Mouse (Mus musculus) NIH3T3 (cell line): ENCODE results near the gene Larp1b.
"Not testable (repeated sequence)": the region's sequence is repeated elsewhere in the genome, so short reads cannot be mapped to it uniquely, and the experiment has no call there.

Source experiments
- DNase-seq: peaks from one replicate; pipeline ENCODE4 v3.0.0-alpha.2; 2012; ENCODE audit warnings: low read depth

Larp1b gene

DNA sequence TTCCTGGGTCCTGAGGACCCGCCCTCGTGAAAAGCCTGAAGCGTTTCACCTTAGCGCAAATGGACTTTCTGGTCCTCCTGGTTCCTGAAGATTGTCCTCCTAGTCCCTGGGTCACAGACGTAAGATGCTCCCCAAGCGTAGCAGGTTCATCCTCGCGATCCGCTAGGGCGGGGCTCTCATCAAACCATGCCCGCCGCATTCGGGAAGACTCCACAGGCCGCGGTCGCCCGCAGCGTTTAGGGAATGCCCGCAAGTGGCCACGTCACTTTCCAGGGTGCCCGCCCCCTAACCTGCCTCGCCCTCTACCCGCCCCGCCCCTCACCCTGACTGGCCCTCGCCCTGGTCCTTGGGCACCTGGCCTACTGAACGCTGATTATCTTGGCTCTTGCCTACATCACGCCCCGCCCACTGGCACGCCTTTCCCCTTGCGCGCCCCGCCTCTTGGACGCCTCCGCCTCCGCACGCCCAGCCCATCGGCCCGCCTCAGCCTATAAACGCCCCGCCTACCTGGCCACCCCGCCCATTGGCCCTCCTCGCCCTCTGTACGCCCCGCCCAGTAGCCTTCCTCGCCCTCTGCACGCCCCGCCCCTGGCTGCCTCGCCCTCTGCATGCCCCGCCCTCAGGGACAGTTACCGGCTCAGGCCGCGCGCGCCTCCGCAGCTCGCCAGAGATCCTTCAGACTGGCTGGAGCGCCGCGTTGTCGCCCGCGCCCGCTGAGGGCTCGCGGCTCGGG lies at the start of gene Larp1b:
Gene Larp1b (plus strand): TSS at position 659 of the 733 bp plus-strand sequence.
- DNase-seq: peak; percentile 97

DNA sequence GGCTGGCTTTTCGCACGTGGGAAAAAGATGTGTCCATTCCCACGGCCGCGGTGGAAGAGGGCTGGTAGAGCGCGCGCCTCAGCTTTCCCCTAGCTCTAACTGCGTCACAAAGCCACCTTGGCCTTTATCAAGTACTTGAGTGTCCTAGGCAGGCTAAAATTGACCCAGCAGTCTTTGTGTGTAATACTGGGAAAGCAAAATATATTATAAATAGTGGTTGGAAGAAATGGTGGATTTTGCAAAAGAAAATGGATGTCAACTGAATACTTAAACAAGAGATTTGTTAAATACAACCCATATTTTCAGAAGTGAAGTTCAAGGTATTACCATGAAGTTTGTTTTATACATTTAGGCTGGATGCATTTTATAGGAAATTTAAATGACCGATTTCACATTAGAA lies 47.2 kb upstream of the Larp1b start, which contains the start of gene 1700034I23Rik:
Gene 1700034I23Rik (minus strand): TSS at position 101 of the 400 bp plus-strand sequence.
- not testable (repeated sequence) for DNase-seq

DNA sequence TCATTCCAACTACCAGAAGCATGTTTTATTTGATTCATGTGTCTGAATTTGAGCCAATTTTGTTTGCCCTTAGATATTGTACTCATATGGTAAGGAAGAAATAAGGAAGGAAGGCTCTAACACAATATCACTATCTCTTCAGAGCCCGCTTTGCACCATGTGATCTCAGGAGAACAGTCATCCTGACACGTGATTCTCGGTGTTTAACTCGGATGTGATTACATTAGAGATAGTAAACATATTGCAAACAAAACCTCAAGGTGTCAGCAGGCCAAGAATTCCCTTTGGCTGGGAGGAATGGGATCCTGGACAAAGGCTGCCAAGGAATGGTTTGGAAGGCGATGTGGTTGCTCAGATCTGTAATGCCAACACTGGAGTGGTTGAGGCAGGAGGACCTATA lies 11.4 kb upstream of the Larp1b start:
- DNase-seq: peak; percentile 27

DNA sequence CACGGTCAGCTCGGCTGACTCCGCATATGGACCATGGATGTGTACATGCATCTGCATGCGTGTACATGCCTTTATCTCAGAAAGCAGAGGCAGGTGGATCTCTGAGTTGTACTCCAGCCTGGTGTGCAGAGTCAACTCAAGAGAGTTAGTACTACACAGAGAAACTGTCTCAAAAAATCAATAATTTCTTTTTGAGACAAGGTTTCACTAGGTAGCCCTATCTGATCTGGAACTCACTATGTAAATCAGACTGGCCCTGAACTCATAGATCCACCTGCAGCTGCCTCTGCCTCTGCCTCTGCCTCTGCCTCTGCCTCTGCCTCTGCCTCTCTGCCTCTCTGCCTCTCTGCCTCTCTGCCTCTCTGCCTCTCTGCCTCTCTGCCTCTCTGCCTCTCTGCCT lies 11.0 kb upstream of the Larp1b start:
- no peak for DNase-seq

DNA sequence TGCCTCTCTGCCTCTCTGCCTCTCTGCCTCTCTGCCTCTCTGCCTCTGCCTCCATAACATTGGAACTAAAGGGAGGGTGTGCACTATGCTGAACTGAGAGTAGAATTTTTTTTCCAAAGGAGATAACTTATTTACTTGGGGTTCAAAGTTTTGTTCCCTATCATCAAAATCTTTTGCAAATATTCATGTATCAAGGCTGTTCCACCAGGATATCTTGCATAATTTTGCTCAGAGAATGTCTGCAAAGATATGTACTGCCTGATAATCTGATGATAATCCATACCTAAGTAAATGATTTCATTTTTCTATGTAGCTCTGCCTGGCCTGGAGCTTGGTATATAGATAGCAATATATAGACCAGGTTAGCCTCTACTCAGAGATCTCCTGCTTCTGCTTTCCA lies 10.6 kb upstream of the Larp1b start:
- no peak for DNase-seq

DNA sequence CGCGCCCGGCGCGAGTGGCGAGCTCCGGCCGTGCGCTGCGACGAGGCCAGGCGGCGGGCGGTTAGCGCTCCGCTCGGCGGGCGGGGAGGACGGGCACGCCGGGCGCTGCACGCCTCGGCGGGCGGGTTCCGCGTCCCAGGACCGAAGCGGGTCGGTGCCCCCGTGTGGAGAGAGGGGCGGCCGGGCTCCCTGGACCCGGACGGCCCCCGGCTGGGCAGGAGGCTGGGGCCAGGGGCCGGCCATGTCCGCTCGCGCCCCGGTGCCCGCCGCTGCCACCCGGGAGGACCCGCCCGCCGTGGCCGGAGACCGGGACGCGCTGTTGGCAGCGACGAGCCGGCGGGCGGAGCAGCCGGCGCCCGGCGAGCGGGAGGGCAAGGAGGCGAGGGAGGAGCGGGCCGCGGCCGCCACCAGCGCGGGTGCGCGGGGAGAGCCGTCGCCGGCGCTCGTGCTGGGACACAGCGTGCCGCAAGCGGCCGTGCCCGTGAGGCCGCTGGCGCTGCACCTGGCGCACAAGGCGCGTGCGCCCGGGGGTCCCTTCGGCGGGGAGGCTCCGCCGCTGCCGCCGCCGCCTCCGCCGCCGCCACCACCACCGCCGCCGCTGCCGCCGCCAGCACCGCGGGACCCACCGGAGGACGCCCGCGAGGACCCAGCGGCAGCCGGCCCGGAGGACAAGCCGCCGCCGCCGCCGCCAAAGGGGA lies 424 bp downstream of the Larp1b start:
- DNase-seq: peak; percentile 44

DNA sequence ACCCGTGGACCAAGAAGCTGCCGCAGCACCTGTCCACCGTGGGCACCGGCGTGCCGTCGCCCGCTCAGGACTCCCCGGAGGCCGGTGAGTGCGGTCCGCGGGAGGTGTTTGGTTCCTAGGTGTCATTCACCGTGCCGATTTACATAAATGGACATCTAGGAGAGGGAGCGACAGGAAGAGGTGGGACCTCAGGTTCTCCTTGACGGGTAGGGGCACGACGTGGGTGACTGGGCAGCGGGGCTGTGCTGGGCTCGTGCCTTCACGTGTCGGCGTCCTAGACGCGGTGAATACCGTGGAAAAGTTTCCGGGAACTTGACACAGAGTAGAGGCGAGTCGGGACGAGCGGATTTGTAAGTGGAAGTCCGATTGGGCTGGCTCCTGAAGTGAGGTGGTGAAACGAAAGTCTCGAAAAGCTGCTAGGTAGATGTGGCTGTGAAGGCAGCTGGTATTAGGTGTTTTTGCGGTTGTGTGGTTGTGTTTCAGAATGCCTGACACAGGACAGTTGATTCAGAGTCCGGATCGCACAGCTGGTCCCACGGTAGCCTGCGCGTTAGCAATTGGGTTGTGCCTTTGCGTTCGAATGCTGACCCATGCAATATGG lies 1.1 kb downstream of the Larp1b start:
- DNase-seq: peak; percentile 44

DNA sequence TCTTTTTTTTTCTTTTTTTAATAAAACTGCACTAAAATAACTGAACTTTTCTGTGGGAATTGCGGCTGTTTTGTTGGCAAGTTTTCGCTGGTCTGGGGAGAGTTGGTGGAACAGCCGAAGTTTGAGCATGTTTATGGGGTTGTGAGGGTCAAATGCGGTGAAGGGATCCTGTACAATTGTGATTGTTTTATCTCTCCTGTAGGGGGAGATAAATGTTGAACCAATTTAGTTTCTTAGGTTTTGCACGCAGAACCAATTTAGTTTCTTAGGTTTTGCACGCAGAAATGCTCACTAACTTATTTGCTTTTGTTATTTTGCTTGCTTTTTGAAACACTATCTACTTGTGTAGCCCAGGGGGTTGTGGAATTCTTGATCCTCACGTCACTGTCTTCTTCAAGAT lies 1.7 kb downstream of the Larp1b start:
- peak; percentile 50 for DNase-seq

DNA sequence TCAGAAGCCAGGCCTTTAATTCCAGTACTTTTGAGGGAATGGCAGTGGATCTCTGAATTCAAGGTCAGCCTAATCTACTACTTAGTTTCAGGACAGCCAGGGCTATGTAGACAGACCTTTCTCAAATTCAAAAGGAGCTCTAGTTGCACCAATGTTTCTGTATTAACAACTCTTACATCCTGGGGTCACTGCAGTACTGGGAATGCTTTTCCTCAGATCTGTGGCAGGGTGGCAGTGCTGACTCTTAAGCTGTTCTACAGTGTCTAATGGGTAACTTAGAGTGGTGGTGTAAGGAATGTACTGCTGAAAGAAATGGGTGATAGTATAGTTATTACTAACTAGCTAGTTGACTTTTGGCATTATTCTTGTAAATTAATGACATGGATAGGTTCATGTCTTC lies 3.0 kb downstream of the Larp1b start:
- peak; percentile 22 for DNase-seq

DNA sequence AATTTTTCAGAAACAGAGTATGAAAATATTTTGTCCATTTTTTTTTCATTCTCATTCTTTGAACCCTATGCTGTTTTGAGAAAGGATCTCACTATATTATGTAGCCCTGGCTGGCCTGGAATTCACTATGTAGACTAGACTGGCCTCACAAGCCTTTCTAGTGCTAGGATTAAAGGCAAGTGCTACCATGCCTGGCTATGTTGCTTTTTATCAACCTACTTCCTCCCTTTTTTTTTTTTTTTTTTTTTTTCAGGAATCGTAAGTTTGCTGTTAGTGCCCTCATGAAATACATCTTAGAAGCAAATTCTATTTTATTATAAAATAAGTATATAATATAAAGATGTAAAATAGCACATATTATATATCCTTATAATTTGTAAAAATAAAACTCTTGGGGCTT lies 5.2 kb downstream of the Larp1b start:
- no peak for DNase-seq

DNA sequence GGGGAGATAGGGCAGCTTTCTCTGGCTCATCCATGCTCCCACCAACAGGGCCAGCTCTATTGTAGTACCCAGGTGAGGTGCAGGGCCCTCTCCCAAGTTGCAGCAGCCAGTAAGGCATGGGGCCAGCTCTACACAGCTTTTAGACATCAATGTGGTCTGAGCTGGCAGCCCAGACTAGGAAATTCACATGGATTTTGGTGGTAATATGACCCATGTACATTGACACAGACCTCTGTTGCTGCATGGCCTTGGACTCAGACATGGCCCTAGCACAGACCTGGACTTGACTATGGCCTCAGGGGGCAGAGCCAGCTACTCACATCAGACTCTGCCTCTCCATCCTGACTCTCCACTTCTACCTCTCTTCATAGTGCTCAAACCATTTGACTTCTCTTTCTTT lies 9.2 kb downstream of the Larp1b start:
- DNase-seq: no peak

DNA sequence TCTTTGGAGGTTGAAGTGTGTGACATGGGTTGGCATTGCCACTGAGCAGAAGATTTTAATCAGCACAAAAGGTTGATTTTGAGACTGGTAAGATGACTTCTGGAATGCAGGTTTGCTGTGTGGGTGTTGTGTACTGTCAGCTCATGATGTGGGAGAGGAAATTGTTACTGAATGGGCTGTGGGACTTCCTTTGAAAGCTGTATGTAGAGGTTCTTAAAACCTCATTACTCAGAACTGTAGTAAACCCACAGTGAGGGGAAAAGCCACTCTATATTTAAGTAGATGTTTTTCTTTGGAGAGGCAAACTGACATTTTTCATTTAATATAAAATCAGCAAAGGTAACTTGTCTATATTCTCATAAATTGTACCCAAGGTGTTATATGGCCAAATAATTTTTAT lies 31.1 kb downstream of the Larp1b start:
- no peak for DNase-seq

DNA sequence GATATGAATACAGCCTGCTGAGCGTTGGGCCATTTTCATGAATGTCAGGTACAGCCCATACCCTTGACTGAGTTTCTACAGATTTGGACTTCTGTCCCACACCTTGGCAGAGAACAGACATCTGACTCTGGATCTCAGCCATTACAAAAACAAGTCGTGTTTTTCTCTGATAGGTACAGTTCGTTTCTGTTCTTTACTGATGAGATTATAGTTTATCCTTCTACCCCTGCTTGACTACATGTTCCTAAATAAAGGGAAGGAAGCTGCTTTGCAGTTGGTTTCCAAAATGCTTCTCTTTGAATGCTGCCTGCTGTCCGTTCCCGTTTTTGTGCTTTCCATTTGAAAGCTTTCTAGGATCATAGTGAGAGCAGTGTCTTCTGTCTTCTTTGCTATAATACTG lies 37.9 kb downstream of the Larp1b start:
- DNase-seq: no peak

DNA sequence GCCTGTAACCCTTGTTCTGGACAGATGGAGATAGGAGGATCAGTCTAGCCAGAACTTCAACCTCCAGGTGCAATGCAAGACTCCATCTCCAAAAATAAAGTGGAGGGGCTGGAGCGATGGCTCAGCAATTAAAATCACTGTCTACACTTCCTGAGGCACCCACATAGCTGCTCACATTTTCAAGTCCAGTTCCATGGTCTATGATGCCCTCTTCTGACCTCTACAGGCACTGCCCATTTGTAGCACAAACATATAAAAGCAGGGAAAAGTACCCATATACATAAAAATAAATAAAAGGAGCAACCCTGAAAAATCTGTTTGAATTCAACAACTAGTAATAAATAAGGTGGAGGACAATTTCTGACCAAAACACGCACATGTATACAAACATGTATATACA lies 39.1 kb downstream of the Larp1b start:
- DNase-seq: peak; percentile 45

DNA sequence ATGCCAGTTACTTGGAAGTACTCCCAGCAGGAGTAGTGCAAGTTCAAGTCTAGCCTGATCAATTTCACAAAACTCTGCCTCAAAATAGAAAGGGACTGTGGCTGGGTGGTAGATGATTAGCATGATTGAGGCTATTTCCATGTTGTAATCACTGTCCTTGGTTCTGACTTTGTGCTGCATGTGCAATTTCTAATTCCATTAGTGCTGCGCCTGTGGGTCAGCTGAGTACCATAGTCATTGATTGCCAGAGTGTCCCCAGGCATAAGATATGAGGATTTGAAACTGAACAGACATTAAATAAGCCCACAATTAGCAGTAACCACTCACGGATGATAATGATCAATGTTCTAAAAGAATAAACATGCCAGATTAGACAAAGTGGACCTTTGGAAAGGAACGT lies 41.9 kb downstream of the Larp1b start:
- peak; percentile 3 for DNase-seq

DNA sequence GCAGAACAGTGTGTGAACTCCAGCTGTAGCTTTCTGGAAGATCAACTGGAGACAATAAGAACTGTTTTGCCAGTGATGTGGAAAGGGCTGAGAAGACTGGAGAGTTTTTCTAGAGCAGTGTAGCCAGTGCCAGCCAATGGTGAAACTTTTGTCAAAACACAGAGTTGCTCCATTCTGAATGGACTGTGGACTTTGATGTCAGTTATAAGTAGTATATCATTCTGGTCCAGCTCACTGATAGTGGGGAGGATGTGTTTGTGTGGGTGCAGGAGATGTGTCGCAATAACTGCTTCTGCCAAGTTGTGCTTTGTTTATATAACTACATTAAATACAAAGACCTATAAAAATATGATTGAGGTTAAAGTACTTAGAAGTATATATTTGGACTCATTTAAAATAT lies 45.5 kb downstream of the Larp1b start:
- peak; percentile 58 for DNase-seq

DNA sequence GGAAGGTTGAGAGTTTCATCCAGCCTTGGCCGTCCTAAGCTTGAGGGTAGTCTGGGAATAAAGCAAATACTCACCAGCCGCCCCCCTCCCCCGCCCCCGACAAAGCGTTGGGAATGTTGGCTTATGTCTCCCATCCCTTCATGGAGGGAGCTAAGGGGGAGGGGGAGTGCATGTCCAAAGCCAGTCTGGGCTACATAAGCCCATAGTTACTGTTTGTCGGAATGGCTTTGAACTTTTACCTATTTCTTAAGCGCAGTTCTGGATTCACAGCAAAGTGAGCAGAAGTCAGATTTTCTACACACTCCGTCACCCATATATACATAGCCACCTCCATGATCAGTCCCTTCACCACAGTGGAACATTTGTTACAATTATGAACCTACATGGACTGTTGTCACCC lies 59.7 kb downstream of the Larp1b start:
- no peak for DNase-seq

DNA sequence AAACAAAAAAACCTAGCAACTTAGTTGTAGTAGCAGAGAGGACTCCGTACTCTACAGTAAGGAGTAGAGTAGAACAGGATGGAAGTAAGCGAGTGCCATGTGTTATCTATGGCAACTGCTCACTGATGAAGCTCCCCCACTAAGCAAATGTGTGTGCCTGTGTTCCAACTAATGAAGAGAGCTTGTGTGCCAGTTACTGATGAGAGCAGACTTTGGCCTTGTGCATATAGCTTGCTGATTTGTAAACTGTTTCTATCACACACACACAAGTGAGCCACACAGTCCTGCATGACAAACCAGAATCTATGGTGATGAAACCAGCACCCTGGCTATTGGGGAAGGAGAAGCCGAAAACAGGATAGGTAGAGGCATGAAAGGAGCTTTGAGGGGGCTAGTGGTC lies 60.4 kb downstream of the Larp1b start:
- DNase-seq: no peak

DNA sequence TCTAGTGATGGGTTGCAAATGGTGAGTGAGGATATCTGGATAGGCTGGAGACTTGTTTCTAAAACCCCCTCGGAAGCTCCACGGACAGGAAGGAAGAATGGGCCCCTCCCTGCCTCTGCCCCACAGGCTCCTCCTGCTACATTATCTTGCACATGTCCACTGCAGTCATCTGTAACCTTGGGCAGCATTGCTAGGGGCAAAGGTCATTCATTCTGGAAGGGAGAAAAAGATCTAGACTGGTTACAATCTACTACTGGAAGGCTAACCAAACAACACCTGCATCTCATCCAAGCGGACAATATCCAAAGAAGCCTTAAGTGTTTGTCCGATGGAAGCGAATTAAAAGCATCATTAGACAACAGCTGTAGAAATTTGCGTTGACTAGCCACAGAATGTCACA lies 61.1 kb downstream of the Larp1b start:
- no peak for DNase-seq

DNA sequence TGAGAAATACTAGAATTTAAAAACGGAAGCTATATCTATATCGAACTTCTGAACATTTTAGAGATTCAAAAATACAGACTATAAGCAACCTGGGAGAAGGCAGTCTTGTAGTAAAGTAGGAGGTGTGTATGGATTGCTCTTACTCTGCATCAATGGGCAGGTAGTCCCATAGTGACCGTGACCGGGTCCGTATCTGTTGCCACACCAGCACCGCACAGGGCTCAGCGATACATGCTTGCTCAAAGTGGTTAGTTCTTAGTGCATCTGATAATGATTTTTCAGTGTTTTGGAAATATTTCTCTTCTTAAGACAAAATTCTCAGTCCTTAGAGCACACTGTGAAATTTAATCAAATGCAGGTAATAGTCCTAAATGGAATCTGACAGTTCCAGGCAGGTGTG lies 62.8 kb downstream of the Larp1b start:
- no peak for DNase-seq

DNA sequence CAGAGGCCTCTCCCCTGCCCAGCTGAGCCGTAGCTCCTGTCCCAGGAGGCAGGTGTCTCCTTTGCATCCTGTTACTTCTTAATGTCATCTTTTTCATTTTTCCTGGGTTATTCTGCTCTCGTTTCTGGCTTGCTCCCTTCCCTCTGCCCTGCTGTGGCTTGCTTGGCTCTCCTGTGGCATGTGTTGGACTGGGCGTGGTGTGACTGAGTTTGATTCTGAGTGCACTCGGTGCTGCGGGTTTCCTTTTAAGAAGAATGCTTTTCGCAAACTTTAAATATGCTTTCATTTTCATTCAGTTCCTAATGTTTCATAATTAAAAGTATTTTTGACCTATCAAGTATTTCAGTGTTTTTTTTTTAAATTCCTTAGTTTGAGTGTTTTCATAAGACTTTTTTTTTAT lies 65.3 kb downstream of the Larp1b start:
- DNase-seq: no peak

DNA sequence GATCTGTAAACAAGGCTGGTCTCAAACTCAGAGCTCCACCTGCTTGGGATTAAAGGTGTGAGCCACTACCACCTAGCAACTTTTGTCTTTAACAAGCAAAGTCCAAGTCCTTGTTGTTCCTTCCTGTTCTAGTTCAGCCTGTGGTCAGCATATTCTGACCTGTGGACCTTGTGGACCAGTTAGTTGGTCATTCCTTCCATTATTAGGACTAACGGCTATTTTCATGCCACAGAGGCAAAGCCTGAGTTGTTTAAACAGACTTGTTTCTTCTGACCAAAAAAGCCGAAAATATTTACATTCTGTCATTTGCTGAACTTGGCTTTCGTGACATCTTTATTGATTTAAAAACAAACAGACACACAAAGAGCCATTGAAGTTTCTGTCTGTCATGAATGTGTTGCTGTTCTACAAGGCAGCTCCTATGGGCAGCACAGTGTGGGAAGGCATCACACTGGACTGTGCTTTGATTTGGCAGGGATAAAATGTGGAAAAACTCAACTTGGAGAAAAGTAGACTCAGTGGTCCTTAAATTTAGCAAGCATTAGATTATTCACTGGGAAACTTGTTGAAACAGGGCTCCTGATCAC lies 68.5 kb downstream of the Larp1b start:
- DNase-seq: no peak

DNA sequence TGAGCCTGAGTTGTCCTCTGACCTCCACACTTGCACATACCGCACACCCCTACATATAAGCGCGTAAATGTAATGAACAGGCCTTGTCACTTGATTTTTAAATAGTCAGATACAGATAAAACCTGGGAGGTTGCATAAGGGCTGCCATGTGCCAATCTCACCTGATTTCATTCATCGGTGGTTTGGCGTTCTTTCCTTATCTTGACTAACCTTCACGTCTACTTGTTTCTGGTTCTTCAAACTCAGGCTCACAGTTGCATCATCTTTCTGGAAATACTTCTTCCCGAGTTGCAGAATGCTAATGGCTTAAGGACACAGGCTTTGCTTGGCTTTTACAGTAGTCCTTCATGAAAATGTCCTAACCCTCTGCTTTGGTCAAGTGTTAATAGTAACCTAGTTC lies 71.1 kb downstream of the Larp1b start:
- no peak for DNase-seq
